Mouse (Mus musculus) midbrain, embryonic 12.5 days (tissue): ENCODE measurements at regions not wholly inside any gene's neighbourhood (a gene's known extent, or its start where the extent isn't known, plus 50 kb on each side); places are given as distances from the start of the nearest gene placed in this dataset.

ENCODE experiments used
- ATAC-seq: fragments of 200-750 bp; cut with Nextera tagmentation; 2 replicates; pipeline ENCODE4 v1.8.0; 2017; ENCODE audit warnings: low read depth, moderate TSS enrichment, moderate library complexity; ENCODE audit not compliant: low FRiP score
- H3K27ac ChIP-seq: fragments of 300-500 bp; sonication (generic); replicated peaks from 2 replicates; pipeline ENCODE4 v1.5.1; 2016; ENCODE audit warnings: mild to moderate bottlenecking
- H3K27me3 ChIP-seq: fragments of 300-500 bp; sonication (generic); 2 replicates; pipeline ENCODE4 v1.6.1; 2016; ENCODE audit warnings: mild to moderate bottlenecking
- H3K36me3 ChIP-seq: fragments of 300-500 bp; sonication (generic); 2 replicates; pipeline ENCODE4 v1.6.1; 2016
- H3K4me1 ChIP-seq: fragments of 300-500 bp; sonication (generic); 2 replicates; pipeline ENCODE4 v1.6.1; 2016
- H3K4me2 ChIP-seq: fragments of 300-500 bp; sonication (generic); replicated peaks from 2 replicates; pipeline ENCODE4 v1.6.1; 2016; ENCODE audit warnings: mild to moderate bottlenecking, moderate library complexity
- H3K4me3 ChIP-seq: fragments of 300-500 bp; sonication (generic); 2 replicates; pipeline ENCODE4 v1.5.1; 2016; ENCODE audit warnings: mild to moderate bottlenecking
- H3K9ac ChIP-seq: fragments of 300-500 bp; sonication (generic); replicated peaks from 2 replicates; pipeline ENCODE4 v1.6.1; 2016; ENCODE audit warnings: mild to moderate bottlenecking, moderate library complexity
- H3K9me3 ChIP-seq: fragments of 300-500 bp; sonication (generic); 2 replicates; pipeline ENCODE4 v1.6.1; 2016; ENCODE audit warnings: mild to moderate bottlenecking
- WGBS: fragments of 180-500 bp; shearing (Covaris S2); methylation state at CpG from one replicate; pipeline ENCODE4 v1.1.7; 2016; 5-methylcytosine and 5-hydroxymethylcytosine counted together

DNA sequence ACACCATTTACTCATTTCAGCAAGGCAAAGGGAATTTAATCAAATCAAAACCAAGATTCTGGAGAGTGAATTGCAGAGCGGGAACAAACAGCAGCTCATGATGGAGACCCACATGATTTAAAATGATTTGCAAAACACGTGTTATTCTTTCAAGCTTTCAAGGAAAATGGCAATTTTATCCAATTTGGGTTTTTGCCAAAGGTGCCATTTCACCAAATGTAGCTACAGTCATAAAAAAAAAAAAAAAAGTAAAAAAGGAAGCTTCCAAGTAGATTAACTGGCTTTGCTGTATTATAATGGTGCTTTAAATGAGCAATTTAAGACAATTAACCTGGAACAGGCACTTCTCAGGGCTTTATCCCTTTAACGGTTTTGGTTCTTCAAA, 1052.7 kb downstream of the 5730522E02Rik start:
- H3K9me3 ChIP-seq = no peaks in the 10 kb centered on the region
- no peaks in the 10 kb centered on the region for H3K36me3 ChIP-seq
- 57% methylated on average over 3 of the region's 3 CpGs for WGBS
- H3K27me3 ChIP-seq = no peaks in the 10 kb centered on the region
- H3K4me3 ChIP-seq = no peak overlapping the region
- H3K4me2 ChIP-seq = no peak overlapping the region
- H3K9ac ChIP-seq = no peak overlapping the region
- H3K27ac ChIP-seq = no peak overlapping the region
- H3K4me1 ChIP-seq = peaks cover 17% of the 10 kb centered on the region
- ATAC-seq = no peak

DNA sequence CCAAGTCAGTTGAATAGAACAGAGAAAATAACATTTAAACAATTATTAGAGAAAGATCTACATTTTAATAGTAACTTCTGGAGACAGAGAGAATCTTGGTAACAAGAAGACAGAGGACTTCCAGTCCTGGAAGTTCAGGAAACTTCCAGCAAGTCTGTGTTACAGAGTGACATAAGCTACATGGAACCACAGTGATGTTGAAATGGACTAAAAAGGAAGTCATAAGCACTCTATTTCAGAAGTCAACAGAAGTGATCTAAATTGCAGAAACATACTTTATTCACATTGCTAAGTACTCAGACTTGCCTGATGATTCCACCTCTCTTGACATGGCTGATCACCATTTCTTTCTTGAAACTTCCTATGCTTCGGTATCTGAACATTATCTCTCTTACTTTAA, 1051.7 kb downstream of the 5730522E02Rik start:
- no peak for ATAC-seq
- 96% methylated on average over 1 of the region's 1 CpGs for WGBS
- Histone ChIP-seq H3K4me2 (no peak overlapping the region), H3K9ac (no peak overlapping the region), H3K27me3 (no peaks in the 10 kb centered on the region), H3K9me3 (no peaks in the 10 kb centered on the region), H3K27ac (no peak overlapping the region), H3K4me1 (peaks cover 17% of the 10 kb centered on the region), H3K36me3 (no peaks in the 10 kb centered on the region), H3K4me3 (no peak overlapping the region)

DNA sequence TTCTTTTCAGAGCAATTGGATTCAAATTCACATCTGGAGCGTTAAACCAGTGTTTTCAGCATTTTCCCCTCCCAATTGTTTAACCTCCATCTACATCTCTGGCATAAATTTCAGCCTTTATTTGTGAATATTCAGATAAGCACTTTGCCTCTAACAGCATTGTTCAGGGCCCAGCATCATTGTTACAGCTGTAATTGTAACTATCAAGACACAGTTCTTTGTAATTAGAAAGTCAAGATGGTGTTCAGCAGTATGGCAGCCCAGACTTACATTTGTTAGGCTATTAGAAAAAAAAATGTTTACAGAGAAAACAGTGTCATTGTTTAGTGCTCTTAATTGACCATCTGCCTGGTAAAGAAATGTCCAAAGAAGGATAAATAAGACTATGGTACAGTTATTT, 1042.6 kb downstream of the 5730522E02Rik start:
- Histone ChIP-seq H3K27ac (no peak overlapping the region), H3K4me1 (no peaks in the 10 kb centered on the region), H3K27me3 (no peaks in the 10 kb centered on the region), H3K9me3 (no peaks in the 10 kb centered on the region), H3K4me2 (no peak overlapping the region), H3K4me3 (no peak overlapping the region), H3K36me3 (no peaks in the 10 kb centered on the region), H3K9ac (no peak overlapping the region)
- ATAC-seq = no peak
- 78% methylated on average over 1 of the region's 1 CpGs for WGBS

DNA sequence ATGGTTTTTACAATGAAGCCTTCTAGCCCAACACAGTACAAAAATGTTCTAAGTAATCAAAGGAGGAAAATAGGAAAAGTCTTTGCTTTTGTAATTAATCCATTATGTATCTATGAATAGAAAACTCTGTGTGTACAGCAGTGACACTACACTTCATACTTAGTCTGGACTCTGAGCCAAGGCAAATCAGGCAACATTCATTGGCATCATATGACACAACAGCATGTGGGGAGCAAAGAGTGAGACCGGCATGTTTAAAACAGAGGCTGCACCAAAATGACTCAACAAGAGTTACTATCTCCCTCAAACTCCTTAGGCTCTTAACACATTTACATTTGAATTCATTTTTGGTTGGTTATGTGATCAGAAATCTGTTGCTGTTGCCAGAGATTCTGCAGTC, 1039.5 kb downstream of the 5730522E02Rik start:
- Histone ChIP-seq H3K9me3 (no peaks in the 10 kb centered on the region), H3K27me3 (no peaks in the 10 kb centered on the region), H3K4me3 (no peak overlapping the region), H3K4me1 (no peaks in the 10 kb centered on the region), H3K4me2 (no peak overlapping the region), H3K36me3 (no peaks in the 10 kb centered on the region), H3K27ac (no peak overlapping the region), H3K9ac (no peak overlapping the region)
- no peak for ATAC-seq
- 89% methylated on average over 1 of the region's 1 CpGs for WGBS
